Mouse (Mus musculus): ENCODE data around the gene Ndufa1. TPM values are rescaled to one million over a fixed set of nuclear protein-coding genes. Genes with fewer than 3 reads are reported as not detected.

Ndufa1 gene
- 320 and 343 TPM in 2 replicates for polyA plus RNA-seq (2012; rRNA removed)

DNA sequence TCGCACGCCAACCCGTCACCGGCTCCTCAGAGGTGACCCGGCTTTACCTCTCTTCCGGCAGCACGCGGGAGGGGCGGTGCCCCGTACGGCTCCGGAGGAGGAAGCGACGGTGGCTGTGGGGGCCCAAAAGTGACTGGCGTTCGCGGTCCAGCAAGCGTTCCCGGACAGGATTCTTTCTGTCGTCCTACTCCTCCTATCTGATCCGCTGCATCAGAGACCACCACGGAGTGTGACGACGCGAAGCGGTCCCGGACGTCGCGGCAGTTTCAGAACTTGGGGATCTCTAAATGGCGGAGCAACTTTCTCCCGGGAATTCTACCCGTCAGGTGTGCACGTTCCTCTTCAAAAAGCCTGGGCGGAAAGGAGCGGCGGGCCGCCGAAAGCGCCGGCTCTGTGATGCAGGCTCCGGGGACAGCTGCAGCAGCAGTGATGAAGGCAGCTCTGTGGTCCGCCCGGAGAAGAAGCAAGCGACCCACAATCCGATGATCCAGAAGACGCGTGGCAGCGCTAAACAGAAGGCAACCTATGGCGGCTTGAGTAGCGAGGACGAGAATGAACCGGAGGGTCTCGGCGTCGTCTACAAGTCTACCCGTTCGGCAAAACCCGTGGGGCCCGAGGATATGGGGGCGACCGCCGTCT is at the start of gene Ndufa1, which contains the start of gene Rnf113a1:
Ndufa1 (minus strand) TSS at position 59 of the 639 bp plus-strand sequence.
Rnf113a1 (plus strand) TSS at position 141 of the 639 bp plus-strand sequence.

DNA sequence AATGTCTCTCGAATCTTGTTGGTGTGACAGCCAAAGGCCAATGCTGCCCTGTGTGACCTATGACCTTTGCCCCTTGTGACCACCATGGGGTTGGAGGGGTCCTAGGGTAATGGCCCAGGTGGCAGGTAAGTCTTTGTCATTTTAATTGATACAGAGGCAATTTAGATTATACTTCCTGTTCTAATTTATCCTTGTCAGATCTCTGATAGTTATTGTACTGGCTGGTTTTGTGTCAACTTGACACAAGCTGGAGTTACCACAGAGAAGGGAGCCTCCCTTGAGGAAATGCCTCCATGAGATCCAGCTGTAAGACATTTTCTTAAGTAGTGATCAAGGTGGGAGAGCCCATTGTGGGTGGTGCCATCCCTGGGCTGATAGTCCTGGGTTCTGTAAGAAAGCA is 31.2 kb upstream of the Ndufa1 start, which contains the start of gene Rhox1:
Rhox1 (minus strand) TSS at position 101 of the 400 bp plus-strand sequence.

GRCm38 (mm10) chrX:37210941-37211340 is 20.0 kb upstream of the Ndufa1 start, which contains the start of gene Gm9:
Gene Gm9, minus strand, starts transcription at chrX:37211041.

GRCm38 (mm10) chrX:37168742-37169141 is 22.2 kb downstream of the Ndufa1 start, which contains the start of gene Akap14:
Gene Akap14, minus strand, starts transcription at chrX:37168842.

Other genes with a start within 250 kb of the Ndufa1 start
- 50.7 and 52.5 TPM in 2 replicates for gene Sept6, start 199.4 kb downstream of the Ndufa1 start, polyA plus RNA-seq (2012; rRNA removed)
- gene Sowahd, start 142.3 kb downstream of the Ndufa1 start, polyA plus RNA-seq (2012; rRNA removed), result not detected in 2 replicates
- 779 and 800 TPM in 2 replicates for gene Rpl39, start 105.8 kb downstream of the Ndufa1 start, polyA plus RNA-seq (2012; rRNA removed)
- 43.8 and 50.5 TPM in 2 replicates for gene Upf3b, start 80.8 kb downstream of the Ndufa1 start, polyA plus RNA-seq (2012; rRNA removed)
- gene Nkap, start 64.4 kb downstream of the Ndufa1 start, polyA plus RNA-seq (2012; rRNA removed), result 9.3 and 9.5 TPM in 2 replicates
- gene Akap14, start 22.3 kb downstream of the Ndufa1 start, polyA plus RNA-seq (2012; rRNA removed), result 0.23 and 0.25 TPM in 2 replicates
- 10.2 and 11.0 TPM in 2 replicates for gene Rnf113a1, start 82 bp upstream of the Ndufa1 start, polyA plus RNA-seq (2012; rRNA removed)
- gene Gm9, start 19.9 kb upstream of the Ndufa1 start, polyA plus RNA-seq (2012; rRNA removed), result not detected in 2 replicates
- not detected in 2 replicates for gene Rhox1, start 31.1 kb upstream of the Ndufa1 start, polyA plus RNA-seq (2012; rRNA removed)
- gene Rhox2a, start 53.8 kb upstream of the Ndufa1 start, polyA plus RNA-seq (2012; rRNA removed), result 0.10 TPM in 1 of 2 replicates, not detected in the other
- gene Rhox3a, start 58.8 kb upstream of the Ndufa1 start, polyA plus RNA-seq (2012; rRNA removed), result not detected in 2 replicates
- gene Rhox4a, start 74.2 kb upstream of the Ndufa1 start, polyA plus RNA-seq (2012; rRNA removed), result not detected in 2 replicates
- not detected in 2 replicates for gene Rhox3a2, start 188.9 kb upstream of the Ndufa1 start, polyA plus RNA-seq (2012; rRNA removed)
- 0.06 and 0.21 TPM in 2 replicates for gene Rhox4a2, start 199.7 kb upstream of the Ndufa1 start, polyA plus RNA-seq (2012; rRNA removed)
- not detected in 2 replicates for gene Rhox2b, start 220.9 kb upstream of the Ndufa1 start, polyA plus RNA-seq (2012; rRNA removed)
- gene Rhox4b, start 241.3 kb upstream of the Ndufa1 start, polyA plus RNA-seq (2012; rRNA removed), result 0.28 TPM in 1 of 2 replicates, not detected in the other

Measured in central nervous system, embryonic 14 days (tissue).